Mouse (Mus musculus) gastrocnemius, adult 2 months (tissue): ENCODE data around the gene Adam22. TPM values are rescaled to one million over a fixed set of nuclear protein-coding genes. Genes with fewer than 3 reads are reported as not detected.

Experiments used
- DNase-seq: peaks from one replicate; pipeline ENCODE4 v3.0.0; 2022
- H3K27ac ChIP-seq: fragments of 200-600 bp; 2 replicates; pipeline ENCODE4 v1.8.1; 2022; ENCODE audit warnings: mild to moderate bottlenecking
- H3K4me3 ChIP-seq: fragments of 200-600 bp; 2 replicates; pipeline ENCODE4 v1.8.1; 2022; ENCODE audit warnings: mild to moderate bottlenecking, moderate library complexity
- CTCF ChIP-seq: fragments of 200-600 bp; IDR thresholded peaks from 2 replicates; pipeline ENCODE4 v1.8.1; 2022; ENCODE audit warnings: antibody characterized with exemption, mild to moderate bottlenecking, moderate library complexity
- intact Hi-C: fragments of 180-260 bp; cut with DNase I; formaldehyde crosslinking; loops from one replicate; pipeline ENCODE4 v1.15.1; 2025
- total RNA-seq, 2 experiments: library from RNA; stranded (reverse); gene quantifications; 2 replicates each; pipeline ENCODE4 v1.2.3; 2021

The Adam22 gene
- total RNA-seq, 2 experiments from 2014 or later = 1.6 to 2.8 TPM

DNA sequence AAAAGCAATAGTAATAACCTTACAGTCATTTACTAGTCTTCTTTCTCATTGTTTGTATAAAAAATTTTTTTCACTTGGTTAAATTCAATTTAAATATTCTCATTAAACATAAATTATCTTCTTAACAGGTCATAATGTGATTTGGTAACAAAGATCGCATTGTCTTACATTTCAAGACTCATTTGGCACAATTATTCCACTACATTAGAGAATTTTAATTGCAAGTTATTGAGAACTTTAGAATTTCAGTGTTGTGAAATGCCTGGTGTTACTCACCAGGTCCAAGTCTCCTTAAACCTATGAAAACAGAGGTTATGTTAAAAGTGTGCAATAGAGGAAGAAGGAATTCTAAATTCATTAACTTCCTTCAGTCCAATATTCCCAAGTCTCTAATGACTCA is 76.5 kb downstream of the Adam22 start:
- intact Hi-C loops = no loop called here
- no peak overlapping the region for H3K27ac ChIP-seq
- no peak for DNase-seq
- no peak for TF ChIP-seq CTCF
- H3K4me3 ChIP-seq = no peak overlapping the region

DNA sequence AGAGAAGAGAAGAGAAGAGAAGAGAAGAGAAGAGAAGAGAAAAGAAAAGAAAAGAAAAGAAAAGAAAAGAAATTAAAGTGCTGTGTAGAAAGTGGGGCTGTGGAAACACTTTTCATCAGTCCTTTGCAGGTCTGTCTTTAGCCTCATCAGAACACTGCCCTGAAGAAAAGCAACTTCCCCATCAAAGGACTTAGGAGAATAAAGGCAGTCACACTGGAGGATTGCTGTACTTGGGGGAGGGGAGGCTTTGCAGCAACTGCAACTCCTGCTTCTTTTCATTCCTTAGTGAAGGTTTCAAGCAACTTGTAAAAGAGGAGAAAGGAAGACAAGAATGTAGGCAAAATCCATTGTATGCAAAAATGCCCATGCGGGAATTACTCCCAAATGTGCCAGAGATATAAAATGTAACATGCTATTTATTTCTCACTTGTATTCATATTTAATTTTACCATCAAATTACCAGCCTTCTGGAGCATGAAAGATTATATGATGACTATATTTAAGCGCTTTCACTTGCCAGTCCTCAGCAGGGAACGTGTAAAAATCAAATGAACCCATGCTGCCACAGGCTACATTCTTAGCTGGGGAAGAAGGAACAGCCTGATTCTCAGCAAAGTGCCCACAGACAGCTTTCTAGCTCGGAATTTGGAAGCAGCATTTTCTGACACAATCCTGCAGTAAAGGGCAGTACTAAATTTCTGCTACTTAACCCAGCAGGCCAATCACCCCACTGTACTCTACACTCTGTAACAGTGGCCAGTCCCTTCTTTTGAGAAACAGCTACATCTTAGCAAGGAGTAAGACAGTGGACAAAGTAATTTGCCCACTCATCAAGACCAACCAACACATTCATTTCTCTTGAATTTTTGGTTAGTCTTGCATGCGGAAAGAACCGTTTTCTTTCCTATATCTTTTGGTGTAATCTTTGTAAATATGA is 78.0 kb downstream of the Adam22 start:
- Histone ChIP-seq H3K4me3 (no peak overlapping the region), H3K27ac (no peak overlapping the region)
- no peak for TF ChIP-seq CTCF
- intact Hi-C loops = no loop called here
- DNase-seq = no peak

DNA sequence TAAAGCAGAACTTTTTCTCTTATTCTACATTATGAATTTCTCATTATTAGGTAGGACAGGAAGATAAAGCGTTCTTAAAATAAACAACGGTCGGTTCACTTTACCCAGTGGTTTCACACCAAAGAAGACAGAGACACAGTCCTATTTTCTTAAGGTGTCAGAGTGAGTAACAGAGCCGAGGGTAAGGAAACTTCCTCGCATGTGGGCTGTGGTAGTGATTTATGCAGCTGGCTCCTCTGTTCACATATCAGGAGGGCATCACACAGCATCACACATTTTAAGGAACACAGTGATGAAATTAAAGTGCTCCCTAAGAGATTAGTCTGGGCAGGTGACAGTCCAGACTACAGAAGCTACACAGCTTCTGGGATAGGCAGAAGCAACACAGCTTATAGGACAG is 83.8 kb downstream of the Adam22 start:
- intact Hi-C loops = no loop called here

DNA sequence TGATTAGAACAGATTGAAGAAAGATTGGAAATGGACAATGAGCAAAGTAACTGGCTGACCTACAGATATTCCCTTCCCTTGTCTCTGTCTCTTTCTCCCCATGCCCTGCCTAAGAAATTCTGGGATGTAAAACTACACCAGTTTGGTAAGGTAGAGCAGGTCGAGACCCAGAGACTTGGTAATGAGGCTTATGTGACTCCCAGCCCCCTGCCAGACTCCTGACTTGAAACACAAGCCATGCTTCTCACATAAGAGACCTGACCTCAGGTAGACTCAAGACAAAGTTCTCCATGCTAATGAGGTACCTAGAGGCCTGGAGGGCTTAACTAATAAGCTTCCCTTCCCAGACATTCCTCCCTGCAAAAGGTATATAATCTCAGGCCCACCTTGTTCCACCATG is 91.8 kb downstream of the Adam22 start:
- TF ChIP-seq CTCF = no peak
- intact Hi-C loops = no loop called here

More for the DNA sequence above, 83.8 kb downstream of the Adam22 start:
- Histone ChIP-seq H3K4me3 (no peak overlapping the region), H3K27ac (0 out of 2 replicates have a peak overlapping the region, but pooled peaks have one; percentile 5)
- DNase-seq = no peak
- no peak for TF ChIP-seq CTCF

DNA sequence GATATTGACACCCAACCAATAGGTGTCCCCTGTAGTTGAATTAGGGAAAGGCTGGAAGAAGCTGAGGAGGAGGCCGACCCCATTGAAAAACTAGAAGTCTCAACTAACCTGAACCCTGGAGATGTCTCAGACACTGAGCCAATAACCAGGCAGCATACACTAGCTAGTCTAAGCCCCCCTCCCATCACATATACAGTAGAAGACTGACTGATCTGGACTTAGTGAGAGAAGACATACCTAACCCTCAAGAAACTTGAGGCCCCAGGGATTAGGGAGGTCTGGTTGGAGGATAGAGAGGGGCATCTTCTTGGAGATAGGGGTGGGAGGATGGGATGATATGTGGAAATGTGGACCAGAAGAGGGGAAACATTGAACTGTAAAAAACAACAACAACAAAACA is 110.6 kb downstream of the Adam22 start:
- Histone ChIP-seq H3K27ac (no peak overlapping the region), H3K4me3 (no peak overlapping the region)
- no peak for TF ChIP-seq CTCF
- intact Hi-C loops = no loop called here
- no peak for DNase-seq

More for the DNA sequence above, 91.8 kb downstream of the Adam22 start:
- Histone ChIP-seq H3K27ac (no peak overlapping the region), H3K4me3 (no peak overlapping the region)
- no peak for DNase-seq

DNA sequence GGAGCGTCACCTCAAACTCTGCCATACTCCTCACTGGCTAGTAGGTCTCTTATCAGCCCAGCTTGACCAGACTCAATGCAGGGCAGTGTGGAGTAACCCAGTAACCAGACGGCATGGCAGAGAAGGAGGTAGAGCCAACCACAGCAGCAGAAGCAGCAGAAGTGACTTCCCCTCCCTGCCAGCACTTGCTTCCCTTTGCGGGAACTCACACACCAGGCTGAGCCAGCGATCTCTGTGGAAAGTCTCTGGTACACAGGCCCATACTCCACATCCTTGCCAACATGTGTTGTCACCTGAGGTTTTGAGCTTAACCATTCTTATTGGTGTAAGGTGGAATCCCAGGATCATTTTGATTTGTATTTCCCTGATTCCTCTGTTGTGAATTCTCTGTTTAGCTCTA is 111.5 kb downstream of the Adam22 start:
- no peak for TF ChIP-seq CTCF
- H3K27ac ChIP-seq = no peak overlapping the region
- DNase-seq = no peak
- intact Hi-C loops = no loop called here
- no peak overlapping the region for H3K4me3 ChIP-seq

DNA sequence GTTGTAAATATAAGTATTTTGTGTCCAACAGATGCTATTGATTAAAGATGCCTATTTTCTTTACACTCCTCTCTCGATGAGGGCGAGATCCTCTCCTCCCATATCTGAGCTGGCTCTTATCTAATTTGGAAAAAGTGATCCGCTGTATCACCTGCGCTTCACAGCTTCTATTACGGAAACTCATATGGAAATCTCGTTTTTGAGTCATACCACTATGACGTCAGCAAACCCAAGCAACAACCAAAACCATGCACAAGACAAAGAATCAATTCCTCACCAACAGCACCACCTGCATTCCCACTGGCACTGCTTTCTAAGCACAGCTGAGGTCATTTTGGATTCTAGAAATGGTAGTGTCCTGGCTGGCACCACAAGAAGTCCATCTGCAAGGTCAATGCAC is 123.3 kb downstream of the Adam22 start:
- TF ChIP-seq CTCF = no peak
- no peak overlapping the region for H3K27ac ChIP-seq
- no peak for DNase-seq
- no peak overlapping the region for H3K4me3 ChIP-seq
- intact Hi-C loops = no loop called here

DNA sequence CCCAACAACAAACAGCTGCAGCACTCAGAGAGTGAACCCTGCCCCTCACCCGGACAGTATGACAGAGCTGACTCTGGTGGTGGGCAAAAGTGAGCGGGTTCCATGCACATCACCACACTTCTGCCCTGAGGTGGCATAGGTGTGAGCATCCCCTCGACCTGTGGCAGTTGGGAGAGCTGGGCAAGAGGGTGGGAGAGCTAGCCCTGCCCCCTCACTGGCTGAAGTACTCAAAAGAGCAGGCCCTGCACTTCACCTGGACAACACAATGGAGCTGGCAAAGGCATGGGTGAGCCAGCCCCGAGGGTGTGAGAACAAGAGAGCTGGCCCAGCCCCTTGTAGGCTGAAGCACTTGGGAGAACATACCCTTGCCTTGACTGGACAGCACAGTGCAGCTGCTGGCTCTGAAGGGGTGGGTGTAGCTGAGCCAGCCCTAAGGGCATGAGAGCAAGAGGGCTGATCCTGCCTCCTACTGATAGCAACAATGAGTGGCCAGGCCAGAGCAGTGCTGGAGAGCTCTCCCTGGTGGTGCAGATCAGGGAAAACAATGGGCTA is 124.8 kb downstream of the Adam22 start:
- TF ChIP-seq CTCF = no peak
- H3K4me3 ChIP-seq = no peak overlapping the region
- H3K27ac ChIP-seq = no peak overlapping the region
- intact Hi-C loops = no loop called here
- DNase-seq = no peak

DNA sequence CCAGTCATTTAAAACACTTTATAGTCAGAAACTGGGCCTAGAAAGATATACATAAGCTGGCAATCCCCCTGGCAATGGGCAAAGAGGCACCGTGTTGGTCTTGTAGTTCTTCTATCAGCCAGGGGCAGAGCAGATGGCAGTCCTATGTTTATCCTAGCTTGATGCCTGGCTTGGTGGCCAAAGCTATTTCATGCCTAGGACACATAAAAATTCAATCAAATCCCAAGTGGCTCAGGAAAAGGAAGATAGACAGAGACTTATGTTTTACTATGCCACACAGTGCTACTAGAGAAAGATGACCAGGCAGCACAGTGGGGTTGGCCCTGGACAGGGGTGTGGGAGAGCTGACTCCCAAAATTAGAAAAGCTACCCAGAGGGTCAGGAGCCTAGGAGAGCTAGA is 125.3 kb downstream of the Adam22 start:
- TF ChIP-seq CTCF = no peak
- no peak for DNase-seq
- Histone ChIP-seq H3K4me3 (no peak overlapping the region), H3K27ac (no peak overlapping the region)
- intact Hi-C loops = no loop called here

DNA sequence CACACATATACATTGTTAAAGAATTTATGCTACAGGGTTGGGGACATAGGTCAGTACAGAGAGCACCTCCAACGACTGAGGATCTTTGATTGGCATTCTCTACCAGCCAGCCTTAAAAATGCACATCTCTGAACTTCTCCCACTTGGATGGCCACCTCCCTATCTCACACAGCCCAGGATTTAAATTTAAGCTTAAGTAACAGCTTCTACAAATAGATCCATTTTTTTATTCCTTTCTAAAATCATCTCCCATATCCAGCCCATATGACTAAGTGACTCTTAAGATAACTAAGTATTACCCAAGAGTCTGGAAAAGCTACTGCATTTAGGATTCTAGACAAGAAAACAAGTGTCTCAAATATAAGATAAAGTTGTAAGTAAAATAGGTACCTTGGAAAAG is 140.9 kb downstream of the Adam22 start:
- no peak for TF ChIP-seq CTCF
- no peak overlapping the region for H3K27ac ChIP-seq
- no peak for DNase-seq
- intact Hi-C loops = no loop called here
- H3K4me3 ChIP-seq = no peak overlapping the region

DNA sequence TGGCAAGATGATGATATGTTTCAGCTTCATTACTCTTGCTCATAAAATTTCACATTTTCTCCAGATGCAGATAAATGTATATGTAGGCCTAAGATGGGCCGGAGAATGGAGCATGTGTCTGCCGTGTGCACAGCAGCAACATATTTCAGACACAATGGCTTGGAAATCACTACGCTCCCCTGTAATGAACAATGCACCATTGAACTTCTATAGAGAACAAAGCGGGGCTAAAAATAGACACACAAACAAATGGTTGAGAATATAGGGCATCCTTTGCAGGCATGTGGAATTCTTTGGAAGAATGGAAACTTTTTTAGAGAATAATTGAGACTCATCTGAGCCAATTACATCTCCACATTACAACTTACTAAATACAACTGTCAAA is 143.6 kb downstream of the Adam22 start:
- H3K4me3 ChIP-seq = no peak overlapping the region
- intact Hi-C loops = no loop called here
- no peak for TF ChIP-seq CTCF
- no peak overlapping the region for H3K27ac ChIP-seq
- DNase-seq = no peak

DNA sequence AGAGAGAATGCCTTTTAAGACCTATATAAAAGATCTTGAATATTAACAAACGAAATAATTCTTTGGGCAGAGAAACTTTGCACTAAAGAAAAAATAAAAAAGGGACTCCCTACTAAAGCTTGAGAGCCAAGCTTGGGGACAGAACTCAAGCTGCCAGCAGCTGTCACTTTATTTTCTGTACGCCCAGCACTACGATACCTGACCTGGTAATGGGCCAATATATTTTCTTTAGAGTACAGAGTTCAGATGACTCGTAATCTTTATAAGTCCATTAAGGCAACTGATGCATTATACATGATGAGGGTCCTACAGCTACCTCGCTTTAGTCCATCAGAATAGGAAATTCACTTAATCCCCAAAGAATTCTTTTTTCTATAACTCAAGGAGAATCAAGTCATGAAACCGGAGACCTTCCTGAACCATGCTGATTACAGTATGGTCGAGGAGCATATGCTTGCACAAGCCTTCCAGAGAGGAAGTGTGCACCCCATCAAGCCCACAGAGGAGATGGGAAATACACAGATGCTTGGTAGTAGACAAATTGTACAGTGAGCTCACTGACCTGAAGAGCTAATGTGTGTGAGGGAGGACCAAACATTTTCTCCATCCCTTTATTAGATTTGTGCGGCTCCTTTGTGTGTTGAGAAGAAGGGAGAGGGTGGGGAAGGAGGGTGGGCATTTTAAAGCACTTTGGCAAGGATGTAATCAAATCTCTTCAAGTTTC is 144.2 kb downstream of the Adam22 start:
- TF ChIP-seq CTCF = no peak
- Histone ChIP-seq H3K27ac (no peak overlapping the region), H3K4me3 (no peak overlapping the region)
- intact Hi-C loops = no loop called here
- DNase-seq = no peak

DNA sequence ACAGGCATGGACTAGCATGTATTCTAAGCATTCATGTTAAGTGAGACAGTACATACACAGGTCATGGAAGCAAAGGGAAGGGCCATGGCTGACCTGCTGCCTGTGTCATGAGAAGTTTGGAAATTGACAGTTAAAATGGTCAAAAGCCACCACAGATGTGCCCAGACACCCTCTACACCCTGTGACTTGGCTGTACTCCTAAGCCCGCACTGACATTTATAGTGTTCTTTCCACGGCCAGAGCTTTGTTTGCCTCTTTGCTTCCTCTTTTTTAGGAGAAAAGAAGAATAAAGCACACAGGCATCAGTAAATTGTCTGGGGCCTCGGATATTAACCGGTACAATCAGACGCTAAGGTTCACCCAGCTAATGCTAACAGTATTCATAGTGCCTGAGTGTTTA is 146.3 kb downstream of the Adam22 start:
- Histone ChIP-seq H3K27ac (no peak overlapping the region), H3K4me3 (no peak overlapping the region)
- no peak for TF ChIP-seq CTCF
- intact Hi-C loops = no loop called here
- DNase-seq = no peak
